Mouse (Mus musculus) spleen, adult 2 months (tissue): ENCODE data around the gene Gnb5. TPM values are rescaled to one million over a fixed set of nuclear protein-coding genes. Genes with fewer than 3 reads are reported as not detected.

ENCODE experiments used
- DNase-seq, 2 experiments: peaks; one replicate each; pipeline versions ENCODE4 v3.0.0 to v3.0.0-alpha.2; 2012 to 2021; ENCODE audit warnings: low spot score in 2 of 2, low read depth in 1 of 2
- H3K27ac ChIP-seq: fragments of 200-500 bp; 2 replicates; pipeline ENCODE4 v1.5.1; 2012; ENCODE audit warnings: low read length, inconsistent platforms; ENCODE audit not compliant: insufficient read depth
- H3K27me3 ChIP-seq: fragments of 200-500 bp; 2 replicates; pipeline ENCODE4 v1.6.1; 2012; ENCODE audit warnings: mild to moderate bottlenecking, moderate library complexity, low read length, inconsistent platforms; ENCODE audit not compliant: control insufficient read depth, insufficient read depth
- H3K36me3 ChIP-seq: fragments of 200-500 bp; 2 replicates; pipeline ENCODE4 v1.6.1; 2012; ENCODE audit warnings: mild to moderate bottlenecking, low read length, inconsistent platforms; ENCODE audit not compliant: control insufficient read depth, insufficient read depth
- H3K4me1 ChIP-seq: fragments of 200-500 bp; 2 replicates; pipeline ENCODE4 v1.6.1; 2011; ENCODE audit warnings: inconsistent platforms; ENCODE audit not compliant: control insufficient read depth, insufficient read depth, insufficient read length
- H3K4me3 ChIP-seq: fragments of 200-500 bp; 2 replicates; pipeline ENCODE4 v1.5.1; 2011; ENCODE audit warnings: mild to moderate bottlenecking, inconsistent platforms; ENCODE audit not compliant: insufficient read depth, insufficient read length; ENCODE audit errors: extremely low read depth
- CTCF ChIP-seq: fragments of 200-500 bp; IDR thresholded peaks from 2 replicates; pipeline ENCODE4 v1.5.1; 2011; ENCODE audit warnings: mild to moderate bottlenecking, inconsistent platforms; ENCODE audit not compliant: insufficient read depth, insufficient read length, insufficient replicate concordance; ENCODE audit errors: extremely low read depth
- POLR2A ChIP-seq: fragments of 200-500 bp; IDR thresholded peaks from 2 replicates; pipeline ENCODE4 v1.6.1; 2011; ENCODE audit warnings: low read depth, low read length, inconsistent platforms
- WGBS: fragments of 180-500 bp; shearing (Covaris S2); methylation state at CpG from one replicate; pipeline ENCODE4 v1.1.7; 2018; 5-methylcytosine and 5-hydroxymethylcytosine counted together
- polyA plus RNA-seq: library from polyadenylated mRNA; depleted of rRNA; stranded (reverse); fragments of >200 nt; gene quantifications from 2 replicates; pipeline ENCODE4 v1.2.3, GENCODE M21; 2012

Gnb5 gene
- polyA plus RNA-seq, 1 experiment: 3.4 TPM

GRCm38 (mm10) chr9:75267147-75267546 lies 38.9 kb upstream of the Gnb5 start:
- Histone ChIP-seq H3K4me3 (no peak overlapping the region), H3K27me3 (no peaks in the 10 kb centered on the region), H3K27ac (no peak overlapping the region), H3K4me1 (no peaks in the 10 kb centered on the region), H3K36me3 (no peaks in the 10 kb centered on the region)
- no peak for TF ChIP-seq POLR2A
- no peak for TF ChIP-seq CTCF
- WGBS: 93% methylated on average over 6 of the region's 6 CpGs
- no peak for DNase-seq

- H3K27ac ChIP-seq: peak overlapping the region; percentile 1; the same call in 1 of the 2 replicates
- 53% methylated on average over 6 of the region's 6 CpGs for WGBS
Measured at GRCm38 (mm10) chr9:75270382-75270781, 35.7 kb upstream of the Gnb5 start.

GRCm38 (mm10) chr9:75271539-75271938 lies 34.5 kb upstream of the Gnb5 start:
- H3K4me1 ChIP-seq: no peaks in the 10 kb centered on the region

More at GRCm38 (mm10) chr9:75270382-75270781, 35.7 kb upstream of the Gnb5 start:
- DNase-seq: no peak
- H3K4me1 ChIP-seq: no peaks in the 10 kb centered on the region
- no peak for TF ChIP-seq POLR2A
- TF ChIP-seq CTCF: no peak
- no peak overlapping the region for H3K4me3 ChIP-seq
- no peaks in the 10 kb centered on the region for H3K36me3 ChIP-seq
- H3K27me3 ChIP-seq: no peaks in the 10 kb centered on the region

GRCm38 (mm10) chr9:75273646-75274045 lies 32.4 kb upstream of the Gnb5 start:
- no peaks in the 10 kb centered on the region for H3K36me3 ChIP-seq
- no peak for DNase-seq
- no peaks in the 10 kb centered on the region for H3K27me3 ChIP-seq
- TF ChIP-seq CTCF: no peak
- no peak for TF ChIP-seq POLR2A
- WGBS: 86% methylated on average over 6 of the region's 6 CpGs
- no peak overlapping the region for H3K4me3 ChIP-seq
- H3K27ac ChIP-seq: no peak overlapping the region
- H3K4me1 ChIP-seq: no peaks in the 10 kb centered on the region

More at GRCm38 (mm10) chr9:75271539-75271938, 34.5 kb upstream of the Gnb5 start:
- H3K27ac ChIP-seq: no peak overlapping the region
- no peaks in the 10 kb centered on the region for H3K27me3 ChIP-seq
- no peaks in the 10 kb centered on the region for H3K36me3 ChIP-seq
- no peak for TF ChIP-seq POLR2A
- TF ChIP-seq CTCF: no peak
- 88% methylated on average over 8 of the region's 8 CpGs for WGBS
- DNase-seq: no peak
- no peak overlapping the region for H3K4me3 ChIP-seq

DNA sequence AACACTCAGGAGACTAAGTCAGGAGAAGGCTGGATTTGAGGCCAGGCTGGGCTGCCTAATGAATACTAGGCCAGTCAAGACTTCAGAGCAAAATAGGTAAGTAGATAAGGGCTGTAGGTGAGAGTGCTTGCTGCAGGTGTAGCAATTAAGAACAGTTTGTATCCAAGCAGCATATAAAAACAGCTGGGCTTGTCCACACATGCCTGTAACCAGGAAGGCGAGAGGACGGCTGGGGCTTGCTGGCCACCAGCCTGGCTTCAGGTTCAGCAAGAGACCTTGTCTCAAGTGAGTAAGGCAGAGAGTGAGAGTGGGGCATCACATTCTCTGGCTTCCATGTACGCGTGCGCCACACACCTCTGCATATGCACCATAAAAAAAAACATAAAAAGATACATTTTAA lies 31.6 kb upstream of the Gnb5 start:
- no peak overlapping the region for H3K4me3 ChIP-seq
- no peaks in the 10 kb centered on the region for H3K27me3 ChIP-seq
- H3K27ac ChIP-seq: no peak overlapping the region
- H3K4me1 ChIP-seq: no peaks in the 10 kb centered on the region
- no peaks in the 10 kb centered on the region for H3K36me3 ChIP-seq
- no peak for DNase-seq
- 96% methylated on average over 5 of the region's 5 CpGs for WGBS
- no peak for TF ChIP-seq POLR2A

GRCm38 (mm10) chr9:75275051-75275450 lies 31.0 kb upstream of the Gnb5 start:
- Histone ChIP-seq H3K36me3 (no peaks in the 10 kb centered on the region), H3K4me3 (no peak overlapping the region), H3K27me3 (no peaks in the 10 kb centered on the region), H3K27ac (no peak overlapping the region), H3K4me1 (no peaks in the 10 kb centered on the region)
- 92% methylated on average over 9 of the region's 9 CpGs for WGBS
- DNase-seq: no peak
- TF ChIP-seq CTCF (no peak), POLR2A (no peak)

- no peaks in the 10 kb centered on the region for H3K4me1 ChIP-seq
- peak in 1 of 2 experiments; percentile 39 for DNase-seq
- TF ChIP-seq POLR2A: no peak
- TF ChIP-seq CTCF: peak; percentile 34; the same call in 1 of the 2 replicates
- no peak overlapping the region for H3K27ac ChIP-seq
- H3K36me3 ChIP-seq: no peaks in the 10 kb centered on the region
- H3K4me3 ChIP-seq: no peak overlapping the region
- 71% methylated on average over 5 of the region's 5 CpGs for WGBS
- no peaks in the 10 kb centered on the region for H3K27me3 ChIP-seq
Measured at GRCm38 (mm10) chr9:75280814-75281213, 25.3 kb upstream of the Gnb5 start.

DNA sequence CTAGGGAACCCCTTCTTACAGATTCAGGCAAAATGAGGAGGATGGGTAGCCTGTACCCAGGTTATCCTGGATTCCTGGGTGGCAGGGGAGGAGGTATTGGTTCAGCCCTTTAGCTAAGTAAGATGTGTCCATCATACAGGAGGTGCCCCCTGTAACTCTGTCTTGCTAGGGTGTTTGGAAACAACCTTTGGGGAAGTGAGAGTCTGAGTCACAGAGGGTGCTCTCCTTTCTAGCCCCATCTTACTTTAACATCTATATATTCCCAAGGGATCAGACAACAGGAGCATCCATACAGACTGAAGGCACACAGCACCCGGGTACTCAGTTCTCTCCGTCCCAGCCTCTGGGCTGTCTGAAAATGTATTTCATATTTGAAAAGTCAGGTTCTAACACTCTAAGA lies 23.9 kb upstream of the Gnb5 start:
- no peaks in the 10 kb centered on the region for H3K36me3 ChIP-seq
- no peak for TF ChIP-seq POLR2A
- TF ChIP-seq CTCF: no peak
- 66% methylated on average over 2 of the region's 2 CpGs for WGBS
- no peak overlapping the region for H3K4me3 ChIP-seq
- H3K27ac ChIP-seq: no peak overlapping the region
- no peaks in the 10 kb centered on the region for H3K4me1 ChIP-seq
- no peaks in the 10 kb centered on the region for H3K27me3 ChIP-seq
- no peak for DNase-seq
